Mouse (Mus musculus): ENCODE data around the gene Gng7.

Gng7 gene

GRCm38 (mm10) chr10:80909375-80910162, 105.2 kb downstream of the Gng7 start:
- CTCF ChIA-PET: interaction anchor here in 1 of 4 experiments (0.6 kb wide), 2 partner anchors 107 to 534 kb away, joined by 3 to 4 read pairs; no protein-coding TSS in a partner anchor
- POLR2A ChIA-PET: interaction anchor here in 2 of 4 experiments (1.0 to 1.9 kb wide), 4 partner anchors 8 to 20 kb away, joined by 3 to 7 read pairs (median 6); partner anchors contain the start of genes Gadd45b (in 2 of the 2) and Lmnb2 (in 1 of the 2)

DNA sequence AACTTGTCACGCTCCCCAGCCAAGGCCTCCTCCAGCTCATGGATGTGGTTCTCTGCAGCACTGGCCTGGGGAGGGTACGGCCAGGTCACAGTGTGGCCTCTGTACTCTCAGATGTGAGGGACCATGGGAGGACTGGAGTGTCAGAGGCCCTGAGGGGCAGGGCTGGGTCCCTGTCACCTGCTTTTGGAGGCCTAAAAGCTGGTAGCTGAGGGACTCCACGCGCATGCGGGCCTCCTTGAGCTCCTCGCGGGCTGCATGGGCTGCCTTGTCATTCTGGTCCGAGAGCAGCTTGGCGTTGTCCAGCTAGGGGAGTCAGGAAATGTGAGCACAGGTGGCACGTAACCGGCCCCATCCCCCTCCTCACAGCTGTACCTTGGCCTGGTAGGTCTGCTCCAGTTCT, 110.0 kb downstream of the Gng7 start:
- POLR2A ChIA-PET: interaction anchor here in 3 of 4 experiments (0.6 to 5.8 kb wide), 27 partner anchors 8 to 271 kb away, joined by 3 to 64 read pairs (median 4); partner anchors contain the start of genes Gadd45b (in 2 of the 3), Ap3d1 (in 1 of the 3), Eef2 (in 1 of the 3) and Lmnb2 (in 1 of the 3)

GRCm38 (mm10) chr10:80904004-80904693, 110.6 kb downstream of the Gng7 start:
- ChIA-PET CTCF (interaction anchor here in 2 of 4 experiments (0.5 to 1.6 kb wide), 5 partner anchors 14 to 156 kb away, joined by 3 to 6 read pairs (median 4); partner anchors contain the start of genes Gadd45b (in 1 of the 2) and Lmnb2 (in 1 of the 2)), POLR2A (interaction anchor here in 3 of 4 experiments (0.6 to 5.8 kb wide), 24 partner anchors 8 to 272 kb away, joined by 3 to 64 read pairs (median 4); partner anchors contain the start of genes Gadd45b (in 2 of the 3), Lmnb2 (in 2 of the 3), Ap3d1 (in 1 of the 3) and Eef2 (in 1 of the 3))

More for the DNA sequence above, 110.0 kb downstream of the Gng7 start:
- CTCF ChIA-PET: interaction anchor here in 2 of 4 experiments (0.7 to 1.6 kb wide), 5 partner anchors 13 to 179 kb away, joined by 3 to 6 read pairs (median 4); partner anchors contain the start of gene Lmnb2 (in 1 of the 2)

GRCm38 (mm10) chr10:80903282-80903681, 111.5 kb downstream of the Gng7 start:
- ChIA-PET POLR2A (interaction anchor here in 2 of 4 experiments (1.2 to 5.8 kb wide), 4 partner anchors 15 to 58 kb away, joined by 4 to 64 read pairs (median 32); partner anchors contain the start of genes Gadd45b (in 2 of the 2) and Lmnb2 (in 1 of the 2)), CTCF (no interaction called here)

DNA sequence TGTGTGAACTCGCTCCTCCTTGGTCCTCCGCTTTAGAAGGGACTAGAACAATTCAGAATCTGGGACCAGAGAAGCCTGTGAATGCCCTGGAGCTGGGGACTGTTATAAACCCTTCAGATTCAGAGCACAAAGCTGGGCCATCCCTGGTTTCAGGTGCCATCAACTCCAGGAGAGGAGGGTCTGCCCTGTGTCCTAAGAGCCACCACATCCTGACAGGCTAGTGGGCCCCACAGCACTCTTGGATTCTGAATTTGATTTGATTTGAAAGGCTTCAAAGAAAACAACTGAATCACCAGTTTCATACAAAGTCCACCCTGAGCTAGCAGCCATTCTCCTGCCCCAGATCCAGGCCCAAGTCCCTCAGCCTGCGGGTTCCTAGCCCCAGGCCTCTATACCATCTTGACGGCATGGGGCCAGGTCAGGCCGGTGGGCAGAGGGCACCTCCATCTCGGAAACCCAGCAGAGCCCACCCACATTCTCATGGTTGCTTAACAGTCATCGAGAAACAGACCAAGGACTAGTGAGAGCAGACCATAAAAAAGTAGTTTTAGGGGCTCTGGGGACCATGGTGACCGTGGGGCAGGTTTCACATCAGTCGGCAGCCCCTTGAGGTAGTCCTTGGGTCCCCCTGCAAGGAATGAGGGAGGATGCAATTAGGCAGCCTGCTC, 112.3 kb downstream of the Gng7 start:
- ChIA-PET CTCF (interaction anchor here (0.6 to 3.0 kb wide), 5 partner anchors 21 to 155 kb away, joined by 3 to 21 read pairs (median 3); no protein-coding TSS in a partner anchor), POLR2A (interaction anchor here in 3 of 4 experiments (0.6 to 5.8 kb wide), 12 partner anchors 11 to 281 kb away, joined by 3 to 64 read pairs (median 6); partner anchors contain the start of genes Gadd45b (in 2 of the 3), Lmnb2 (in 2 of the 3) and 4930442H23Rik (in 1 of the 3))

DNA sequence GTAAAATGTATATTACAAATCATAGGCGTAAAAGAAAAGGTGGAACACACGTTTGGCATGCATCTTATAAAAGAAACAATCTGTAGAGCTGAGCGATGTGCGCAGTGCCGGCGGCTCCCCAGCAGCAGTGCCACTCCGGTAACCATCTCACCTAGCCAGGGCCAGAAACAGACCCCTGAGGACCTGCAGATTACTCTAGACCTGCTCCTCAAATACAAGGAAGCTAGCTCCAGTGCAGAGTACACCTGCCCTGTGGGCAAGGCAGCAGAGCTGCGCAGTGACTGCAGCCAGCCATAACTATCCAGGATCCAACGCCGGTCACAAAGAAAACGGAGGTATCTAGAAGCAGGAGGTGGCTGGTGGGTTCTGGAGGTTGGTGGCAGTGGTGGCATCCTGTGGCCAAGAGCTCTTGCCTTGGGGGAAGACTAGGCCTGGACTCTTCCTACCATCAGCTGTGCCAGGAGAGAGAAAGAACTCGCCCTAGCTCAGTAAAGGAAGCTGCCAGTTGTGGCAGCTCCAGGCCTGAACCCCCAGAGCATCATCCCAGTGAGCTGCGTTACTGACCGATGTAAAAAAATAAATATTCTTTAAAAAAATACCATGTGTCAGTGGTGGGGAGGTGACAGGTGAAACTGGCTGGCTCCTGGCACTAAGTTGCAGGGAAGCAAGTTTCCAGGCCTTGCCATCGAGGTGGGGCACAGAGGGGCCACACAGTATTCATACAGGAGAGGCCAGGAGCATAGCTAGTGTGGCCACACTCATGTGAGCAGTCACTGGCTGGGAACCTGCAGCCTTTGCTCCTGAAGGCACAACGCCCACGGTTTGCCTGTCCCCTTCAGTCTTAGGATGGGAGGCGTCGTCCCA, 113.1 kb downstream of the Gng7 start:
- ChIA-PET CTCF (interaction anchor here (0.6 to 3.0 kb wide), 9 partner anchors 21 to 181 kb away, joined by 3 to 21 read pairs (median 3); partner anchors contain the start of gene Slc39a3 (in 1 of the 4)), POLR2A (interaction anchor here in 3 of 4 experiments (0.6 to 5.8 kb wide), 28 partner anchors 12 to 391 kb away, joined by 3 to 64 read pairs (median 6); partner anchors contain the start of genes Gadd45b (in 2 of the 3), Lmnb2 (in 2 of the 3), 4930442H23Rik (in 1 of the 3) and Ap3d1 (in 1 of the 3))

- POLR2A ChIA-PET: interaction anchor here (0.5 to 5.8 kb wide), 84 partner anchors 9 to 1031 kb away, joined by 3 to 64 read pairs (median 4); partner anchors contain the start of genes Gadd45b (in 4 of the 4), Lmnb2 (in 3 of the 4), Map2k2 (in 3 of the 4) and Ap3d1 (in 2 of the 4)
- CTCF ChIA-PET: interaction anchor here (0.5 to 3.0 kb wide), 31 partner anchors 17 to 704 kb away, joined by 3 to 21 read pairs (median 3); partner anchors contain the start of genes Gadd45b (in 2 of the 4), Diras1 (in 1 of the 4) and Lmnb2 (in 1 of the 4)
Measured at GRCm38 (mm10) chr10:80900318-80901247, 114.2 kb downstream of the Gng7 start, which contains the start of gene Timm13. Timm13 (minus strand) TSS chr10:80900969.

- CTCF ChIA-PET: interaction anchor here (0.5 to 3.0 kb wide), 21 partner anchors 17 to 393 kb away, joined by 3 to 21 read pairs (median 4); partner anchors contain the start of genes Gadd45b (in 2 of the 4) and Lmnb2 (in 1 of the 4)
Measured at GRCm38 (mm10) chr10:80899591-80900317, 115.0 kb downstream of the Gng7 start.

GRCm38 (mm10) chr10:80899074-80899473, 115.7 kb downstream of the Gng7 start:
- CTCF ChIA-PET: interaction anchor here in 1 of 4 experiments (4.6 kb wide), 1 partner anchor 18 kb away, joined by 21 read pairs; no protein-coding TSS in a partner anchor
- POLR2A ChIA-PET: interaction anchor here in 3 of 4 experiments (0.5 to 4.0 kb wide), 9 partner anchors 10 to 245 kb away, joined by 3 to 22 read pairs (median 6); partner anchors contain the start of gene Lmnb2 (in 1 of the 3)

More at GRCm38 (mm10) chr10:80899591-80900317, 115.0 kb downstream of the Gng7 start:
- POLR2A ChIA-PET: interaction anchor here (0.5 to 5.8 kb wide), 74 partner anchors 8 to 393 kb away, joined by 3 to 64 read pairs (median 4); partner anchors contain the start of genes Gadd45b (in 4 of the 4), Lmnb2 (in 3 of the 4), Map2k2 (in 2 of the 4) and Slc39a3 (in 2 of the 4)

All from embryonic stem cell, embryonic (primary cell).